Mouse (Mus musculus): ENCODE measurements around the gene Krt71. TPM values are rescaled to one million over a fixed set of nuclear protein-coding genes. Genes with fewer than 3 reads are reported as not detected.

The Krt71 gene
- not detected in 2 replicates for total RNA-seq (2014; rRNA removed)
- not detected in 2 replicates for polyA plus RNA-seq (2012; rRNA removed)

DNA sequence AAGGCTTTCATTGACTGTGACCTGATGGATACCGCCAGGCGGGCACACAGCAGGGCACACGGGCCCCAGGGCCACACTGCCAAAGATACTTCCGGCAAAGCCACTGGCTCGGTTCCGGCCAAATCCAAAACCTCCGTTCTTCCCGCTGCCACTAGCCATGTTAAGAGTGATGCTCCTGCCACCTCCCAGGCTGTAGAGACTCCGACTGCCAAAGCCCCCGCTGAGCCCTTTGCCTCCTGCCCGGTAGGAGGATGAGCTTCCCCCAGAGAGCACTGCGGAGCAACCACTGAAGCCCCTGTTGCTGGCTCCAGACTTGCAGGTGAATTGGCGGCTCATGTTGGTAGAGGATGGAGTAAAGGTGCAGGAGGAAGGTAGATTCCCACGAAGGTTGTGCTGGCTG, at the start of gene Krt71:
Gene Krt71 (minus strand): TSS at position 399 of the 400 bp plus-strand sequence.
- TF ChIP-seq POLR2A (IDR thresholded peaks at IDR 0.05; ENCODE audit: extremely low read depth, insufficient read depth, low read length), result no peak
- TF ChIP-seq CTCF (IDR thresholded peaks at IDR 0.05; ENCODE audit: low read depth, low read length), result no peak
- no peak within 1 kb of the TSS for H3K27ac ChIP-seq (replicated peaks; ENCODE audit: insufficient read depth, low read depth, low read length)

DNA sequence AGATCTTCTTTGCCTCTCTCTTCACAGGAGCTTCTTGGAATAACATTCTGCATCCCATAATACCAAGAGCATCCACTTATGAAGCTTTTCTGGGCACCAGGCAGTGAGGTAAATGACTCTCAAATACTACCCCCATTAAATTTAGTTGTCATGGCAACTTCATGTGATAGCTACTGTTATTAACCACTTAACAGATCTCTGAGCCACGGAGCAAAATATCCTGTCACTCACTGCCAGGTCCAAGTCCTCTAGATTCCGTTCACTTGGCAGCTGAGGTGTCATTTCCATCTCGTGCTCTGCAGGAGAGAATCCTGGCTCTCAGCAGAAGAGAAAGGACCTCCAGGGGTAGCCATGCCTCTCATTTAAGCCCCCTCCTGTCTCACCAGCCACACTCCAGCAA, 48.0 kb upstream of the Krt71 start:
- WGBS, result 35% methylated on average over 3 of the region's 3 CpGs
- H3K4me1 ChIP-seq (ENCODE audit: control insufficient read depth, insufficient read depth, low read length), result no peaks in the 10 kb centered on the region
- no peak overlapping the region for H3K4me3 ChIP-seq (ENCODE audit: insufficient read depth, low read depth, low read length)
- no peak overlapping the region for H3K27ac ChIP-seq (replicated peaks; ENCODE audit: insufficient read depth, low read depth, low read length)
- H3K9ac ChIP-seq (ENCODE audit: low read depth, low read length), result no peak overlapping the region
- no peaks in the 10 kb centered on the region for H3K36me3 ChIP-seq (ENCODE audit: control insufficient read depth, insufficient read depth, low read length)
- no peaks in the 10 kb centered on the region for H3K79me2 ChIP-seq (ENCODE audit: control insufficient read depth, insufficient read depth, low read length)
- TF ChIP-seq CTCF (IDR thresholded peaks at IDR 0.05; ENCODE audit: low read depth, low read length) (no peak), POLR2A (IDR thresholded peaks at IDR 0.05; ENCODE audit: extremely low read depth, insufficient read depth, low read length) (no peak)
- H3K27me3 ChIP-seq (ENCODE audit: control insufficient read depth, insufficient read depth, low read length), result no peaks in the 10 kb centered on the region; the same call in 1 of the 2 replicates
- no peak for DNase-seq (ENCODE audit: extremely low read depth, low read depth, low spot score)

More for the DNA sequence above, at the start of gene Krt71:
- H3K36me3 ChIP-seq (ENCODE audit: control insufficient read depth, insufficient read depth, low read length), result no peaks in the 10 kb centered on the region
- WGBS, result 51% methylated on average over 14 of the region's 14 CpGs
- no peaks in the 10 kb centered on the region for H3K4me1 ChIP-seq (ENCODE audit: control insufficient read depth, insufficient read depth, low read length)
- no peaks in the 10 kb centered on the region for H3K79me2 ChIP-seq (ENCODE audit: control insufficient read depth, insufficient read depth, low read length)
- no peaks in the 10 kb centered on the region; the same call in 1 of the 2 replicates for H3K27me3 ChIP-seq (ENCODE audit: control insufficient read depth, insufficient read depth, low read length)
- no peak within 1 kb of the TSS for H3K4me3 ChIP-seq (ENCODE audit: insufficient read depth, low read depth, low read length)
- no peak within 1 kb of the TSS for H3K9ac ChIP-seq (ENCODE audit: low read depth, low read length)
- DNase-seq (ENCODE audit: extremely low read depth, low read depth, low spot score), result no peak

DNA sequence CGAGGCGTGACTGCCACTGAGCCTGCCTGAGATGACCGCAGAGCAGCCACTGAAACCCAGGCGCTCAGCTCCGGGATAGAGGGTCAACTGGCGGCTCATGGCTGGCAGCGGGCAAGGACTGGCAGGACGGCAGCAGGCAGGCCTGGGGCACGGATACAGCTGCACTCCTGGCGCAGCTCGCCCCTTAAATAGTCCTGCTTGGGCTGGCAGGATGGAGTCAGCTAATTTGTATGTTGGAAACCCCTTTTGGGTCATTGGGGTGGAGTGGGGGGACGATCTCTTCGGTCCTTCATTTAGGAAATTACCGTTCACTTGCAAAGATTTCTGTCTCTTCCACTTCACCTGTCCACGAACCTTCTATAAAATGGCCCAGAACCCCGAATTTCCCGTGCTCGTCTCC, 43.5 kb upstream of the Krt71 start, which contains the start of gene Krt72:
Gene Krt72 (minus strand): TSS at position 101 of the 400 bp plus-strand sequence.
- DNase-seq (ENCODE audit: extremely low read depth, low read depth, low spot score), result no peak
- H3K79me2 ChIP-seq (ENCODE audit: control insufficient read depth, insufficient read depth, low read length), result no peaks in the 10 kb centered on the region
- H3K27ac ChIP-seq (replicated peaks; ENCODE audit: insufficient read depth, low read depth, low read length), result no peak within 1 kb of the TSS
- H3K9ac ChIP-seq (ENCODE audit: low read depth, low read length), result no peak within 1 kb of the TSS
- TF ChIP-seq CTCF (IDR thresholded peaks at IDR 0.05; ENCODE audit: low read depth, low read length), result no peak
- no peak for TF ChIP-seq POLR2A (IDR thresholded peaks at IDR 0.05; ENCODE audit: extremely low read depth, insufficient read depth, low read length)
- H3K36me3 ChIP-seq (ENCODE audit: control insufficient read depth, insufficient read depth, low read length), result no peaks in the 10 kb centered on the region
- WGBS, result 85% methylated on average over 18 of the region's 18 CpGs
- H3K4me1 ChIP-seq (ENCODE audit: control insufficient read depth, insufficient read depth, low read length), result no peaks in the 10 kb centered on the region
- no peak within 1 kb of the TSS for H3K4me3 ChIP-seq (ENCODE audit: insufficient read depth, low read depth, low read length)
- no peaks in the 10 kb centered on the region for H3K27me3 ChIP-seq (ENCODE audit: control insufficient read depth, insufficient read depth, low read length)

DNA sequence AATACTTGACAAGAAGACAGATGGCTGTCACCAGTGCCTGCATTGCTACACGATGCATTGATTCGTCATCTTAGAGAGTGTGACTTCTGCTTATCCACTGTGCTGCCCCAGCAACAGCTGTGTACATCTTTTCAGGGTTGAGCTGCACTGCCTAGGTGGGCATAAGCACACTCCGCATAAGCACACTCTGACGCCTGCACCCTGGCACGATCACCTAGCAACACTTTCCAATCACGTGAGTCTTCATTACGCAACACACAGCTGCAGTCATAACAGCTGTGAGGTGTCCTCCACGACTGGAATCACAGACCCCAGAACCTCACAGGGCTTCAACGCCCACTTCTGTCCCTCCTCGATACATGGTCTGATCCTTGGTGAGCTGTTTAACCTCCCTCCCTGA, 30.5 kb upstream of the Krt71 start:
- peak; percentile 64 for DNase-seq (ENCODE audit: extremely low read depth, low read depth, low spot score)
- no peaks in the 10 kb centered on the region for H3K79me2 ChIP-seq (ENCODE audit: control insufficient read depth, insufficient read depth, low read length)
- no peaks in the 10 kb centered on the region for H3K27me3 ChIP-seq (ENCODE audit: control insufficient read depth, insufficient read depth, low read length)
- TF ChIP-seq CTCF (IDR thresholded peaks at IDR 0.05; ENCODE audit: low read depth, low read length), result no peak
- no peak for TF ChIP-seq POLR2A (IDR thresholded peaks at IDR 0.05; ENCODE audit: extremely low read depth, insufficient read depth, low read length)
- H3K36me3 ChIP-seq (ENCODE audit: control insufficient read depth, insufficient read depth, low read length), result no peaks in the 10 kb centered on the region
- WGBS, result 42% methylated on average over 10 of the region's 10 CpGs
- H3K9ac ChIP-seq (ENCODE audit: low read depth, low read length), result no peak overlapping the region
- H3K4me1 ChIP-seq (ENCODE audit: control insufficient read depth, insufficient read depth, low read length), result no peaks in the 10 kb centered on the region
- H3K27ac ChIP-seq (replicated peaks; ENCODE audit: insufficient read depth, low read depth, low read length), result no peak overlapping the region
- no peak overlapping the region for H3K4me3 ChIP-seq (ENCODE audit: insufficient read depth, low read depth, low read length)

DNA sequence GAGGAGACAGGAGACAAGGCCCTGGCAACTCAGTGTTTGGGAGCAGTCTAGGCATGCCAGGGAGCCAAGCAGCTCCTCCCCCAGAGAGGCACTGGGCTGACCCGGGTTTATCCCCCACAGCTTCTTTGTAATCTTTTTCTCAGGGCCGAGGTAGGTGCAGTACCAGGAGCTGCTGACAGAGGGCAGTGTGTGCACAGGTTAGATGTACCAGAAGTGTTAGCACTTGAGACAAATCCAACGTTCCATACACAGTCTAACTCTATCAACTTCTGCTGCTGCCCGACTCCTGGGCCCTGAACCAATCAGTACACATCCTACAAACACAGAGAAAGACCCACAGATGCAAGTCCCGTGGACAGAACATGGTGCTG, 29.8 kb upstream of the Krt71 start:
- Histone ChIP-seq H3K27me3 (ENCODE audit: control insufficient read depth, insufficient read depth, low read length) (no peaks in the 10 kb centered on the region), H3K79me2 (ENCODE audit: control insufficient read depth, insufficient read depth, low read length) (no peaks in the 10 kb centered on the region), H3K36me3 (ENCODE audit: control insufficient read depth, insufficient read depth, low read length) (no peaks in the 10 kb centered on the region), H3K4me3 (ENCODE audit: insufficient read depth, low read depth, low read length) (no peak overlapping the region), H3K27ac (replicated peaks; ENCODE audit: insufficient read depth, low read depth, low read length) (no peak overlapping the region), H3K4me1 (ENCODE audit: control insufficient read depth, insufficient read depth, low read length) (no peaks in the 10 kb centered on the region), H3K9ac (ENCODE audit: low read depth, low read length) (no peak overlapping the region)
- peak; percentile 57 for DNase-seq (ENCODE audit: extremely low read depth, low read depth, low spot score)
- WGBS, result 4% methylated on average over 5 of the region's 5 CpGs
- TF ChIP-seq CTCF (IDR thresholded peaks at IDR 0.05; ENCODE audit: low read depth, low read length) (peak; percentile 86), POLR2A (IDR thresholded peaks at IDR 0.05; ENCODE audit: extremely low read depth, insufficient read depth, low read length) (no peak)

DNA sequence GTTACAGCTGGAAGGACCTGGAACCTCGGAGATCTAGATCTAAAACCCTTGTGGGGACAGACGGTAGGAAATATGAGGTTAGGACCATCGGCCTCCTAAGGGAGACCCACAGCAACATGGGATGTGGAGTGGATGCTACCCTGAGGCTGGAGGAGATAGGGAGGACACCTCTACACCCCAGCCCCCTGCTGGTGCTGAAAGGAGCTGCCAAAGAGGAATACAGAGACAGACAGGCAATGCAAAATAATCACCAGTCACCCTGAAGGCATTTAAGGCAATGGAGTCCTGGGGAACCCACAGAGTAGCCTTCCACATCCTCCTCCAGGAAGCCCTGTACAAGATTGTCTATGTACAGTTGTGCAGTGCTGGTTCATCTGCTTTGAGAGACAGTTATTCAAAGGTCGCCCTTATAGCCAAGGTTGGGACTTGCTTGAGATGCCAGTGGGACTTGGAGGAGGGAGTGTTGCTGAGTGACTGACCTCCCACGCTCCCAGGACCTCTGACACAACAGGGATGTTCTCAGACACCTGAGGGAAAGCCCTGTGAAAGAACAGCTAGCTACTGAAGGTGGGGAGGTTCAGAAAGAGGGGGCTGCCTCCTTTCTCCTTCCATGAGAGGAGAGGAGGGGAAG, 29.3 kb upstream of the Krt71 start:
- Histone ChIP-seq H3K79me2 (ENCODE audit: control insufficient read depth, insufficient read depth, low read length) (no peaks in the 10 kb centered on the region), H3K4me1 (ENCODE audit: control insufficient read depth, insufficient read depth, low read length) (no peaks in the 10 kb centered on the region), H3K36me3 (ENCODE audit: control insufficient read depth, insufficient read depth, low read length) (no peaks in the 10 kb centered on the region), H3K27ac (replicated peaks; ENCODE audit: insufficient read depth, low read depth, low read length) (no peak overlapping the region), H3K27me3 (ENCODE audit: control insufficient read depth, insufficient read depth, low read length) (no peaks in the 10 kb centered on the region), H3K9ac (ENCODE audit: low read depth, low read length) (no peak overlapping the region), H3K4me3 (ENCODE audit: insufficient read depth, low read depth, low read length) (no peak overlapping the region)
- DNase-seq (ENCODE audit: extremely low read depth, low read depth, low spot score), result no peak
- TF ChIP-seq CTCF (IDR thresholded peaks at IDR 0.05; ENCODE audit: low read depth, low read length) (peak; percentile 30; the same call in 1 of the 2 replicates), POLR2A (IDR thresholded peaks at IDR 0.05; ENCODE audit: extremely low read depth, insufficient read depth, low read length) (no peak)
- WGBS, result 66% methylated on average over 5 of the region's 5 CpGs
